Mouse (Mus musculus): ENCODE measurements at regions not wholly inside any gene's neighbourhood (a gene's known extent, or its start where the extent isn't known, plus 50 kb on each side); places are given as distances from the start of the nearest gene placed in this dataset.
A peak's percentile ranks its signal among the peaks of the same experiment; 100 is the strongest.
"Not testable (repeated sequence)": the region's sequence is repeated elsewhere in the genome, so short reads cannot be mapped to it uniquely, and the experiment has no call there.

- TF ChIP-seq CTCF (IDR thresholded peaks at IDR 0.05; ENCODE audit: borderline replicate concordance, insufficient read depth, low read depth, low read length), result peak; percentile 42; the same call in 1 of the 2 replicates
- not testable (repeated sequence) for H3K27me3 ChIP-seq (ENCODE audit: control insufficient read depth, insufficient read depth, low read length); H3K27ac ChIP-seq (ENCODE audit: insufficient read depth, low read length); H3K4me3 ChIP-seq (replicated peaks; ENCODE audit: insufficient read depth, low read depth, low read length); H3K4me1 ChIP-seq (ENCODE audit: control insufficient read depth, insufficient read depth, low read length)
- DNase-seq, result peak; percentile 10 to 25
- WGBS, result 40% methylated on average over 3 of the region's 3 CpGs
Measured at GRCm38 (mm10) chr12:17852138-17852537, 161.5 kb downstream of the Hpcal1 start.

- H3K4me3 ChIP-seq (replicated peaks; ENCODE audit: insufficient read depth, low read depth, low read length); H3K27me3 ChIP-seq (ENCODE audit: control insufficient read depth, insufficient read depth, low read length); DNase-seq; H3K4me1 ChIP-seq (ENCODE audit: control insufficient read depth, insufficient read depth, low read length); H3K27ac ChIP-seq (ENCODE audit: insufficient read depth, low read length): not testable (repeated sequence)
- WGBS, result 47% methylated on average over 6 of the region's 6 CpGs
Measured at GRCm38 (mm10) chr12:17872491-17872890, 181.8 kb downstream of the Hpcal1 start.

GRCm38 (mm10) chr12:17881371-17882116 is 190.9 kb downstream of the Hpcal1 start:
- H3K4me3 ChIP-seq (replicated peaks; ENCODE audit: insufficient read depth, low read depth, low read length), result peak overlapping the region; percentile 32
- no peaks in the 10 kb centered on the region for H3K27me3 ChIP-seq (ENCODE audit: control insufficient read depth, insufficient read depth, low read length)
- TF ChIP-seq POLR2A (IDR thresholded peaks at IDR 0.05; ENCODE audit: borderline replicate concordance, insufficient read depth, low read length) (no peak), CTCF (IDR thresholded peaks at IDR 0.05; ENCODE audit: borderline replicate concordance, insufficient read depth, low read depth, low read length) (no peak)
- WGBS, result under 1% methylated on average over 59 of the region's 59 CpGs
- H3K4me1 ChIP-seq (ENCODE audit: control insufficient read depth, insufficient read depth, low read length), result no peaks in the 10 kb centered on the region
- DNase-seq, result peak; percentile 56 to 68
- peak overlapping the region; percentile 11; the same call in 1 of the 2 replicates for H3K27ac ChIP-seq (ENCODE audit: insufficient read depth, low read length)

- not testable (repeated sequence) for H3K27me3 ChIP-seq (ENCODE audit: control insufficient read depth, insufficient read depth, low read length); H3K4me1 ChIP-seq (ENCODE audit: control insufficient read depth, insufficient read depth, low read length); H3K27ac ChIP-seq (ENCODE audit: insufficient read depth, low read length)
- 2% methylated on average over 65 of the region's 65 CpGs for WGBS
- H3K4me3 ChIP-seq (replicated peaks; ENCODE audit: insufficient read depth, low read depth, low read length), result peak overlapping the region; percentile 32
- DNase-seq, result peak; percentile 4 to 14
Measured at GRCm38 (mm10) chr12:17882117-17883116, 191.8 kb downstream of the Hpcal1 start.

- H3K27me3 ChIP-seq (ENCODE audit: control insufficient read depth, insufficient read depth, low read length); DNase-seq; H3K4me3 ChIP-seq (replicated peaks; ENCODE audit: insufficient read depth, low read depth, low read length); H3K27ac ChIP-seq (ENCODE audit: insufficient read depth, low read length); H3K4me1 ChIP-seq (ENCODE audit: control insufficient read depth, insufficient read depth, low read length): not testable (repeated sequence)
- 95% methylated on average over 6 of the region's 6 CpGs for WGBS
Measured at GRCm38 (mm10) chr12:17891663-17892310, 201.1 kb downstream of the Hpcal1 start.

GRCm38 (mm10) chr12:17913058-17913457 is 222.4 kb downstream of the Hpcal1 start:
- WGBS, result 98% methylated on average over 3 of the region's 3 CpGs
- H3K27me3 ChIP-seq (ENCODE audit: control insufficient read depth, insufficient read depth, low read length); H3K4me3 ChIP-seq (replicated peaks; ENCODE audit: insufficient read depth, low read depth, low read length); DNase-seq; H3K4me1 ChIP-seq (ENCODE audit: control insufficient read depth, insufficient read depth, low read length); H3K27ac ChIP-seq (ENCODE audit: insufficient read depth, low read length): not testable (repeated sequence)
